Mouse (Mus musculus) testis, adult 2 months (tissue): Measurements from ENCODE around the gene Runx2.

Source experiments
- CTCF ChIP-seq: fragments of 200-500 bp; IDR thresholded peaks from 2 replicates; pipeline ENCODE4 v1.5.1; 2012; ENCODE audit warnings: low read depth, mild to moderate bottlenecking, inconsistent platforms, low read length, moderate library complexity; ENCODE audit not compliant: control insufficient read depth, insufficient read depth, insufficient replicate concordance
- POLR2A ChIP-seq: fragments of 200-500 bp; IDR thresholded peaks from 2 replicates; pipeline ENCODE4 v1.6.1; 2012; ENCODE audit warnings: low read depth, mild to moderate bottlenecking, inconsistent platforms, low read length, moderate library complexity; ENCODE audit not compliant: control insufficient read depth

DNA sequence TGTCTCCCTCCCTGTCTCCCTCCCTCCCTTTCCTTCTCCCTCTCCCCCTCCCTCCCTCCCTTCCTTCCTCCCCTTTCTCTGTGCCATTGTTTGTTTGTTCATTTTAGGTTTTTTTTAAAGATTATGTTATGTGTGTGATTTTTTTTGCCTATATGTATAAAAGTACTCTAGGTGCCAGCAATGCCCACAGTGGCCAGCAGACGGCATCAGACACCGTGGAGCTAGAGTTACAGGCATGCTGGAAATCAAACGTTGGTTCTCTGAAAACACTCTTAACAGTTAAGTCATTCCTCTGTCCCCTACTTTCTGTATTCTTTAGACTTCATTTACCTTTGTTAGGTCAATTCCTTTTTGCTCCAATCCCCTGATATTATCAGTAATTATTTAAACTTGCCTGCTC lies 70.8 kb downstream of the Runx2 start:
- TF ChIP-seq CTCF (no peak), POLR2A (no peak)
